Mouse (Mus musculus) adrenal gland, postnatal 0 days (tissue): ENCODE results near the gene Gm10570. TPM values are rescaled to one million over a fixed set of nuclear protein-coding genes. Genes with fewer than 3 reads are reported as not detected.

ENCODE experiments used
- polyA plus RNA-seq: library from polyadenylated mRNA; unstranded; fragments of >200 nt; fragmentation: Nextera tagmentation; extraction: Ambion mirVana; gene quantifications from 2 replicates; pipeline ENCODE4 v1.2.1, GENCODE M21; 2015

The Gm10570 gene
- polyA plus RNA-seq: 0.46 TPM in 1 of 2 replicates, not detected in the other

GRCm38 (mm10) chr4:130308231-130309081, at the start of gene Gm10570, which contains the start of gene Fabp3:
Gene Gm10570, minus strand, starts transcription at chr4:130308674.
Gene Fabp3, plus strand, starts transcription at chr4:130308595.

DNA sequence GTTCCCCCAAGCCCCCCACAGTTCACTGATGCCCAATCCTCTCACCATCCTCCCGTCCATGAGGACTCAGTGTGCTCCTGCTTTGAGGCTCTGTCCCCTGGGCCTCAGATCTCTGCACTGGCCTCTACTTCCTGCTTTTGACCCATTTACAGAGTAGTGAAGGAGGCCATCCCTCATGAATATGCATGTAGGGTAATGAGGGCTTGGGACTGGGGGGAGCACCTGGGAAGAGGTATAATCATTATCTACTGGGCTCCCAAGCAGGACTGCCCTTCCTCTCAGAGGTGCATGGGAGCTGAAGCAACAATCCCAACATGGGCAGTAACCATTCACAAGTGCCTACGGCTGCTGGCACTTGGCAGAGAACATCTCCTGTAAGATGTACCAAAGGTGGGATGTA, 29.4 kb downstream of the Gm10570 start, which contains the start of gene Serinc2:
Serinc2 (minus strand) TSS at position 101 of the 400 bp plus-strand sequence.

Other genes with a start within 250 kb of the Gm10570 start
- 62.6 and 87.6 TPM in 2 replicates for gene Pef1, start 206.1 kb downstream of the Gm10570 start, polyA plus RNA-seq
- gene Hcrtr1, start 169.3 kb downstream of the Gm10570 start, polyA plus RNA-seq: 0.58 and 1.6 TPM in 2 replicates
- gene Tinagl1, start 133.6 kb downstream of the Gm10570 start, polyA plus RNA-seq: 33.0 and 59.9 TPM in 2 replicates
- gene Gm853, start 86.3 kb downstream of the Gm10570 start, polyA plus RNA-seq: not detected in 2 replicates
- 4.2 and 5.0 TPM in 2 replicates for gene Serinc2, start 29.5 kb downstream of the Gm10570 start, polyA plus RNA-seq
- gene Fabp3, start 79 bp downstream of the Gm10570 start, polyA plus RNA-seq: 21.8 and 34.5 TPM in 2 replicates
- 58.9 and 64.2 TPM in 2 replicates for gene Zcchc17, start 51.3 kb upstream of the Gm10570 start, polyA plus RNA-seq
- 55.0 and 76.7 TPM in 2 replicates for gene Snrnp40, start 51.5 kb upstream of the Gm10570 start, polyA plus RNA-seq